Mouse (Mus musculus) mouse embryonic stem cell (cell line): ENCODE measurements around the gene Supt4a.

ENCODE experiments used
- in situ Hi-C, 2 experiments: fragments of 300-500 bp; cut with MboI; formaldehyde crosslinking; loops; 1 replicate in 1 of 2; 3 replicates in 1 of 2; pipeline ENCODE4 v1.14.3; 2019 to 2020; ENCODE audit warnings: low sequenced_read_pairs in 2 of 2, low pct_unique_long_range_greater_than_20kb in 1 of 2, mixed read lengths in 1 of 2; ENCODE audit not compliant: unreplicated experiment in 1 of 2

The Supt4a gene

DNA sequence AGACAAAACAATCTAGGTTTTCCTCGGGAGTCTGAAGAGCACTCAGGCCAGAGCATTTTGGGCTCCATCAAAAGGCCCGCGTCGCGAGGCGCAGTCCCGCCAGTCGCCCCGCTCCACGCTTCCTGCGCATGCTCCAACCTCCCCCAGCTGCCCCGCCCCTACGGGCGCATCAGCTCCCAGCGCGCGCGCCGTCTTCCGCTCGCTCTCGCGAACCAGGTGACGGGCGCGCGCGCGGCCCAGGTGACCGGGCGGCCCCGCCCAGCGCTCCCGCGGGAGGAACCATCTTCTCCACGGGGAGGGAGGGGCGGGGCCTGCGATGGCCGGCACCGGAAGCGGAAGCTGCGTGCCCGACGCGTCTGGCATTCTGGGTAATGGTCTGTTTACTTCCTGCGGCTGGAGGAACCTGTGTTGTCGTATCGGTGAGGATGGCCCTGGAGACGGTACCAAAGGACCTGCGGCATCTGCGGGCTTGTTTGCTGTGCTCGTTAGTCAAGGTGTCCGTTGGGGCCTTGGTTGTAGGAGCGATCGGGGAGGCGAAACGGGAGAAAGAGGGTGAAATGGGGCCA is at the start of gene Supt4a:
TSS of gene Supt4a (plus strand) at position 378 of the 566 bp plus-strand sequence.
- in situ Hi-C loops, result no loop called here

DNA sequence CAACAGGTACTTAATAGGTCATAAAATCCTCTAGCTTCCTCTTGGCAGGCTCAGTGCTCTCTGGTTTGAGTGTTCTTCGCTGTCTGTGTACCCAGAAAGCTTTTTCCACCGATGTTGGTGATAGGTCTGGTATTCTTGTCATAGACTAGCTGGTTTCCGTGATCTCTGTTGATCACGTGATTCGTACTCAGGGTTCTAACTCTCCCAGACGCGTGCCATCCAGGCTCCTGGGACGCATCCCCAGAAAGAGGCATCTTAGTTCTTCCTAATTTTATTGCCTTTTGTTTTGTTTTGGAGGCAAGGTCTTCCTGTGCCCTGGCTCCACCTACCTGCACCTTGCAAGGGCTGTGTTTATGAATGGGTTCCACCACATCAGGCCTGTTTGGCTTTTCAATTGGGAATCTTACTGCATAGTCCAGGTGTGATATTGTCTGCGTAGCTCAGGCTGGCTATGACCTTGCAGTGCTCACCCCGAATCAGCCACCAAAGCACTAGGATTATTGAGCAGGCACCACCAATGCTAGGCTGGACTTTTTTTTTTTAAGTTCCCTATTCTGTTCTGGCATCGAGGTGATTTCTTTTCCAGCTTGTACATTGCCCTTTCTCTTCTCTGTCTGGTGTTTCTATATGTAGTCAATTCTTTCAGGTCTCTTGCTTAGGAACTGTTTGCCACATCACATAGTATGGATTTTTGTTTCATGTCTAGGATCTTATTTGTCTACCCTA is 48.7 kb upstream of the Supt4a start:
- in situ Hi-C loops, result no loop called here

DNA sequence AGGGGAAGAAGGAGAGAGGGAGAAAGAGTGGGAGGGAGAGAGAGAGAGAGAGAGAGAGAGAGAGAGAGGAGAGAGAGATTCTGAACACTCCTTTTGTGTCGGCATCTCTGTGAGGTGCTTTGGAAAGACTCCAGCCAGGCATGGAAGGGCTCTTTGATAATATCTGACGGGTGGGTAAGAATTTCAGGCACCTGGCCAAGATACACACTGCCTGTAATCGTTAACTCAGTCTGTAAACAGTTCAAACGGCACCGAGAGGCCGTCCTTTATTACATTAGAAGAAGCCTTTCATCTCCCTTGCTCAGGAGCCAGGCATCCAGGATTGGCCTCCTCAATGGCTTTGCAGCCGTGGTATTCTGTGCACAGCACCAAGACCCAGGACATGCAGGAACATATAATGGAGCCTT is 47.9 kb upstream of the Supt4a start:
- in situ Hi-C loops, result no loop called here

- in situ Hi-C loops, result no loop called here
Measured at GRCm38 (mm10) chr11:87690054-87690740, 47.2 kb upstream of the Supt4a start.

GRCm38 (mm10) chr11:87697131-87697682 is 40.1 kb upstream of the Supt4a start:
- in situ Hi-C loops, result no loop called here

- in situ Hi-C loops, result no loop called here
Measured at GRCm38 (mm10) chr11:87698126-87698525, 39.2 kb upstream of the Supt4a start.

GRCm38 (mm10) chr11:87701108-87701507 is 36.2 kb upstream of the Supt4a start:
- in situ Hi-C loops, result no loop called here

- in situ Hi-C loops, result no loop called here
Measured at GRCm38 (mm10) chr11:87701877-87702620, 35.3 kb upstream of the Supt4a start.

GRCm38 (mm10) chr11:87703654-87704053 is 33.7 kb upstream of the Supt4a start:
- in situ Hi-C loops, result no loop called here

DNA sequence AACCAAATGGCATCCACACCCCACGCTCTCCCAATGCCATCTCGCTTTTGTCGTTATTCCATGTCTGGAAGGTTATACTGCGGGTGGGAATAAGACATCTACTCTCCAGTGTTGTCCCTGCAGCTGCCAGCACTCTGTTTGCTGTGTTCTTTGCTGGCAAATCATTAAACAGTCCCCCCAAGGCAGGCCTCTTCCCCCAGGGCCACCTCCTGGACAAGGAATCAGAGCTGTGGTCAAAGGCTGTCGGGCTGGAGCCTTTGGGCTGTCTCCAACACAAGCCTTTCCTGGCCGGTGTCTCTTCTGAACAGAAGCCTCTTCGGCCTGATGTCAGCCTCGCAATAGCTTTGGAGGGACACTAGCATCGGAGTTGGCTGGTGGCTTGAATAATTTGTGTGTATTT is 33.1 kb upstream of the Supt4a start:
- in situ Hi-C loops, result no loop called here

GRCm38 (mm10) chr11:87707570-87707969 is 29.8 kb upstream of the Supt4a start:
- in situ Hi-C loops, result no loop called here

DNA sequence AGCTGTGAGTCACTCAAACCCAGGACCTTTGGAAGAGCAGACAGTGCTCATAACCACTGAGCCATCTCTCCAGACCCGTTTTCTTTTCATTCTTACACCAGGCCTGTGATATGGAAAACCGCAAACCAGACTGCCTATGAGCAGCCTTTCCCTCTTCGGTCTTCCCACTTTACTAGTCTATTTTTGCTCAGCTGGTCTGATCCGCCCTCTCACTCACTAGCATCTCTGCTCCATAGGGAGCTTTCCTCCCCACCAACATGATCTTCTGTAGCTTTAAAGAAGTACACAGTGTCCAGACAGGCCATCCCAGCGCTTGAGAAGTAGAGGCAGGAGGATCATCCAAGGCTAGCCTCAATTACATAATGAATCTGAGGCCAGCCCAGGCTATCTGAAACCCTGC is 28.4 kb upstream of the Supt4a start:
- in situ Hi-C loops, result no loop called here

GRCm38 (mm10) chr11:87709513-87710261 is 27.7 kb upstream of the Supt4a start:
- in situ Hi-C loops, result no loop called here

GRCm38 (mm10) chr11:87710262-87710615 is 27.1 kb upstream of the Supt4a start:
- in situ Hi-C loops, result no loop called here

DNA sequence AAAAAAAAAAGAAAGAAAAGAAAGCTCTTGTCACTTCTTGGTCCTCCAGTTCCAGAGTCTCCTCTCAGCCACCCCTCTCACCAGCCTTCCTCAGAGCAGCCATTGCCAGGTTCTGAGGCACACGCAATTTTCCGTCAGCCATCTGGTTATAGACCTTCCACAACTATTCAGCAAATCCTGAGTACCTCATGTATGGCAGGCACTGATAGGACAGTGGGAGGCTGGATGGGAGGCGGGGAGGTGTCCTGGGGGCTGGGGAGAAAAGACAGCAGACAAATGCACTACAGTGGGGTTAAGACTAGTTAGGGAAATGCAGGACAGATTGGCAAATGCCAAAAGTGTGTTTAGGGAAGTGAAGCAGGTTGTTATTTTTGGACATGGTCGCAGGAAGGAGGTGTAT is 25.2 kb upstream of the Supt4a start:
- in situ Hi-C loops, result no loop called here

- in situ Hi-C loops, result no loop called here
Measured at GRCm38 (mm10) chr11:87715999-87716398, 21.4 kb upstream of the Supt4a start.

DNA sequence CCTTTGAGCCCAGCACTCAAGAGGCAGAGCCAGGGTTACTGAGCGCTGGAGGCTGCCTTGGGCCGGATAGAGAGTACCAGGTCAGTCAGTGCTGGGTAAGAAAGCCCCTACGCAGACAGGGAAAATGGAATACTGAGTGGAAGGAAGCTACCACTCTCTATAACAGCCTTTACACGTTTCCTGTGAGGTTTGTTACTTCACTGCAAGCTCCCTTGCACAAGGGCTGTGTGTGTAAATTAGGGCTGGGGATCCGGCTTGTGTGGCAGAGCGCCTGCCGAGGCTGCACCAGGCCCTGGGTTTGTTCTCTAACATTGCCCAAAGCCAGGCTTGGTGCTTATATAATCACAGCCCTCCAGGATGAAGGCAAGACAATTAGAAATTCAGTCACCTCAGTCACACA is 17.8 kb upstream of the Supt4a start:
- in situ Hi-C loops, result no loop called here

DNA sequence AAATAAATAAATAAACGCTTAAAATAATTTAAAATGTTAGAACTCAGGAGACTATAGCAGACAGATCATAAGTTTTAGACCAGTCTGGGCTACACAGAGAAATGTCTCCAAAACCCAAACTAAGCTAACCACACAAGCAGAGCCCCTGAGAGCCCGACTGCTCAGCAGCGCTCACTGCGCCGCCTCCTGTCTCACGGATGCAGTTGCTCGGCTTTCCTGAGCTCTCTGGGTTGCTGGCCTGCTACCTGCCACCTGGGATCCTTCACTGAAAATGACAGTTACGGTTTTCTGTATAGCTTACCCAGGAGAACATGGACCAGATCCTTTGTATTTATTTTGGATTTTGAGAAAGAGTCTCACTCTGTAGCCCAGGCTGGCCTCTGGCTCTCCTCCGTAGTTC is 17.0 kb upstream of the Supt4a start:
- in situ Hi-C loops, result no loop called here
